Mouse (Mus musculus) left cerebral cortex, postnatal 14 days (tissue): ENCODE measurements at regions not wholly inside any gene's neighbourhood (a gene's known extent, or its start where the extent isn't known, plus 50 kb on each side); places are given as distances from the start of the nearest gene placed in this dataset.

Experiments
- DNase-seq, 2 experiments: peaks; one replicate each; pipeline ENCODE4 v3.0.0; 2021 to 2022; ENCODE audit warnings: low spot score in 2 of 2, mixed read lengths in 1 of 2
- intact Hi-C: fragments of 180-260 bp; cut with DNase I; formaldehyde crosslinking; loops from one replicate; pipeline ENCODE4 v1.15.1; 2025

DNA sequence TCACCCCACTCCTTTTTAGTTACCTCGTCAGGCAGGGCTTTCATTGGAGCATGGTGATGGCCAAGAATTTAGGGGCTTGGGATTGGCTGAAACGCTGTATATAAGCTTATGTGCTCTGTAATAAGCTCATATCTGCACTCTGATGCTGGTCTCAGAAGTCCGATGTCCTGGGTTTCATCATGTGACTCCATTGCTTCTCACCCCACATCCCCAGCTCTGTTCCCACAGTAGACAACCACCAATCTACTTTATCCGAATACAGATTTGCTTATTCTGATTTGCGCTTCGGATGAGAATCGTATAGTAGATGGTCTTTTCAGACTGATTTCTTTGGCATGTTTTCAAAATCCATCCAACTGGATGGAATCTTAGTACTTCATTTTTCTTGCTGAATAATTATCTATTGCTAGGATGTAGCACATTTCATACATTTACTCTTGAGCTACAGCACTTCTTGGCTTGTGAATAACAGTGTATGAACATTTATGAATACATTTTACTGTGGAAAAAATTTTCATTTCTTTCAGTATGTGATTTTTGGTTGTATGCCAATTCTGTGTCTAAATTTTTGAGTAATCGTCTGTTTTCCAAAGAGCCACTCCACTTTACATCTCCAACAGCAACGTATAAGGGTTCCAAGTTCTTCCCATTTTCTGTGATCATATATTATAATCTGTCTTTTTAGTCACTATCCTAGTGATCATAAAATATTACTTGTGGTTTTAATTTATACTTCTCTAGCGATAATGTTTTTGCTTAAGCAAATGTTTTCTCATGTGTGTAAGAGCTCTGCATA lies 185.7 kb downstream of the Hace1 start:
- no peak for DNase-seq
- intact Hi-C loops, result no loop called here

DNA sequence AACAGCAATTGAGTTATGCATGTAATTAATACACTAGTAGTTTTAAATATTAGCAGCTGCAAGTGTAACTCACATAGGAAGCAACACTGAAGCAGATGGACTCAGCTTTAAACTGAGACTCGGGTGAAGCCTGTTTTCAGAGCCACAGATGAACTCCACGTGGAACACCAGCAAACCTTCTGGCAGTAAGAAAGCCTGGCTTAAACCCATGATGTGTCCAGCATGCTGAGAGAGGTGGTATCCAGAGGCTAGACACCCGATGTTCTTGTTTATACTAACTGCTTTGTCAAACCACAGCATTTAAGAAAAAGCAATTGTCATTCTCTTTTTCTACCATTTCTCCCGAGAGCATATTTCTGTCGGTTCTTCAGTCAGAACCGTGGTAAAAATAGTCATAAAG lies 202.1 kb downstream of the Hace1 start:
- intact Hi-C loops, result no loop called here

DNA sequence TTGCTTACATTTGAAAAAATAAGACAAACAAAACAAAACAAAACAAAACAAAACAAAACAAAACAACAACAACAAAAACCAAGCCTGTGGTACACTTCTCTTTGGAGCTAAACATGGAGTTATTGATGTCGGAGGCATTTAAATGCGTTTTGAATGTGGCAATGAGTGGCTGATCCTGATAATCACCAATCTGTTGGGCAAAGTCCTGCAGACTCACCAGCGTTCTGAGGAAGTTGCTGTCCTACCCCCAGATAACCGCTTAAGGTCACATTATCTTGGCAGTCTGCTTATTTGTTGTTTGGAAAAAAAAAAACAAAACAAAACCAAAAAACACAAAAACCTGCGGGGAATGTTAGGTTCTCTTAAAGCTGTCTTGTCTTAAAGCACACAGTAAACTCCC lies 205.4 kb downstream of the Hace1 start:
- intact Hi-C loops, result no loop called here
- DNase-seq, result no peak

More for the DNA sequence above, 202.1 kb downstream of the Hace1 start:
- DNase-seq, result no peak

DNA sequence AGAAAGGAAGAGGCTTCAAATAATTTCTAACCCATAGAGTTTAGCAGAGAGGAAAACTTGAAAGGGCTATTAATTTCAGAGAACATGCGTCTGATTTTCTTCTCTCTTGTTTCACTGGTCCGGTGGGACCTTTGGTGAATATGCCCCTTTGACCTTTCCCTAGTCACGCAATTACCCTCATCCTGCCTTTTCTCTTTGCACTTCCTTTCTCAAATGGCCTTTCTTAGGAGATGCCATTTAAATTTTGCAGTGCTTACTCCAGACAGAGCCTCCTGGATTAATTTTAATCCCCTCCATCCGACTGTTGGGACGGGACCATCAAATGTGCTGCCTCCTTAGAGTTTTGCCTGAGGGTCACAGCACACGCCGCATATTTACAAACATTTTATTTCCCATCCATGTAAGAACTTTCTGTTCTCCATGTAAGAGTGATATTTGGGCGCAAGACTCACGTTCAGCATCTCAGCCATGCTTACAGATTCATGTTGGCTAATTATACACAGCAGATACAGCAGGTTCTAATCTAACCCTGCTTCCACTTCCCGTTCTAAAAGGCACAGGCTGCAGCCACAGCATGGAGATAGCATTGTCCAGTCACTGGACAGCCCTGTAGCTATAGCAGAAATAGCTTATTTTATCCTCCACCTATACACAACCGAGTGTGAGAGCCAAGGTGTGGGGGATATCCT lies 206.0 kb downstream of the Hace1 start:
- intact Hi-C loops, result no loop called here
- DNase-seq, result no peak

DNA sequence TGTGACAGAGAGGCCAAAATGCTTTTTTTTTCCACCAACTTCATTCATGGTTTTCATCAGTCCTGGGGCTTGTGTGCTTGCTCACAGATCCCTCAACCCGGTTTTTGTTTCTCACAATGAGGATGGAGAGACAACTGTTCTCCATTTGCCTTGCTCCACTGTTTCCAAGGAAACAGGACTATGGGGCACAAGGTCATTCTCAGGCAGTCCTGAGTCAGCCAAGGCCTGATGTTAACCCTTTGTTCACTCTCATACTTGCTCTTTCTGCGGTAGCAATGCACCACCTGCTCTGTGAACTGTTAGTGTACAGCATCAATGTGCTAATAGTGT lies 206.5 kb downstream of the Hace1 start:
- no peak for DNase-seq
- intact Hi-C loops, result no loop called here

DNA sequence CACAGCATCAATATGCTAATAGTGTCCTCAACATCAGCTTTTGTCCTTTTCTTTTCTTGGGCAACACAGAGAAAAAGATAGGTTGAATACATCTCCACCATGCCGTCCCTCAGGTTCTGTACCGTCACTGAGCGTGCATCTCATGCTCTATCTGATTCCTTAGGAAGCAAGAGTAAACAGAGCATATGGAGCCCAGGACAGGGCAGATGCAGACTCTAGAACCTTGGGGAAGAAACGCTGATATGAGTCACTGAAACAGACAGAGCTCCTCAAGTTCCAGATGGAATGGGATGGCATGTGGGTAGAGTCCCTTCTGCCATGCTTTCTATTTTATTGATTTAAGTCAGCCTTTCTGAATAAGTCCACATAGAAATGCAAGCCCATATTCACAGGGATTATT lies 206.9 kb downstream of the Hace1 start:
- DNase-seq, result no peak
- intact Hi-C loops, result no loop called here

DNA sequence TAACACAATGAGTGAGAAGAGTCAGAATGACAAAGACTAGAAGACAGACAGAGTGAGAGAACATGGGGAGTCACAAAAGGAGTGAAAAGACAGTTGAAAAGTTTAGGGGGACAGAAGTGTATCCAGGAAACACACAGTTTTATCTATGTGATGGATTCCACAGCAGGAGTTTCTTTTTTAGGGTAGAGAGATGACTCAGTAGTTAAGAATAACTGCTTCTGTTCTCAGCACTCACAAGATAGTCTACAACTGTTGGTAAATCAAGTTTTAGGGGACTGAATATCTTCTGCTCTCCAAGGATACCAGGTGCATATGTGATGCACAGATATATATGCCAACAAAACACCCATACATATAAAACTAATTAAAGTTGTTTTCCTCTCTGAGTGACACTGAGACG lies 210.7 kb downstream of the Hace1 start:
- intact Hi-C loops, result no loop called here
- DNase-seq, result no peak

DNA sequence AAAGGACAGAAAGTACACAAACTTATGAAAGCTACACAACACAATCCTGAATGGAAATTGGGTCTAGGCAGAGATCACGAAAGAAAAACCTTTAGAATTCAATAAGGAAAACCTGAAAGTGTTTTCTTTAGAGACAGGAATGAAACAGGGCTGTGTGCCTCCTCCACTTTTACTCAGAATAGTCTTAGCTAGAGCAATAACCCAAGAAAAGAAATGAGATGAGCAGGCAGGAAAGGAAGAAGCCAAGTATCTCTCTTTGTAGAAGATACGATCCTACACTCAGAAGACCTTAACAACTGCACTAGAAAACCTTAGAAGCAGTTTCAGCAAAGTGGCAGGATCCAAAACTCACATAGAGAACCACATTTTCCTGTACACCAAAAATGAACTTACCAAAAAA lies 218.0 kb downstream of the Hace1 start:
- DNase-seq, result no peak
- intact Hi-C loops, result loop anchor here (5.0 kb wide), 1 partner anchor 118 kb away; no protein-coding TSS in a partner anchor

DNA sequence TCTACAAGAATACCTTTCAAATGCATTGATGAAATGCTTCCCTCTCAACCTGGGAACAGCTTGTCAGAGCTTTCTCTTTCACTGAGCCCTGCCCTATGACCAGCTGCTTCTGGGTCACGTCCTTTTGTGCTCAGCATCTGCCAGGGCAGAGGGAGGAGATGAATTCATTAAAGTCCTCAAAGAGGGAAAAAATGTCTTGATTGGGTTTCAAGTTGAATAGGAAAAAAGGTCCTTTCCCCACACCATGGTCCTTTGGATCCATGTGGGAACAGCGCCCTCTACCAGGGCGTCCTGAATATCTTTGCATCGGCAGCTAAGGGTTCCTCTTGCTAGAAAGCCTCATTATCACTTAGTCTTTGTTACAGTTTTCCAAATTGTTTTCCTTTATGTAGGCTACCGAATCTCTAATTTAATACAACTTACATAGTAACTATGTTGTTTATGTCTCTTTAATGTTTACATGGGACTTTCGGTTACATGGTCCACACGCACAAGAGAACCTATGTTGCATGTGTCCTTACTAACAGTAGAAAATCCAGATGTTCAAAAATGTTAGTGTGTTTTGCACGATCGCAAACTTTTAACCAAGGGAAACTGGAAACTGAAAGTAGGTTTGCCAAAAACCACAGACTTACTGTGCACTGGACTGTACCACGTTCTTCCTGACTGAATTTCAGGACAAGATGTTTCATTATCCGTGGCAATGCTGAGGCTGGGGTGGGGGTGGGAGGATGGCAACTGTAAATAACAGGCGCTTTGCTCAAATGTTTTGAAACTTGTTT lies 222.6 kb downstream of the Hace1 start:
- intact Hi-C loops, result no loop called here
- peak; percentile 35 to 60 for DNase-seq

DNA sequence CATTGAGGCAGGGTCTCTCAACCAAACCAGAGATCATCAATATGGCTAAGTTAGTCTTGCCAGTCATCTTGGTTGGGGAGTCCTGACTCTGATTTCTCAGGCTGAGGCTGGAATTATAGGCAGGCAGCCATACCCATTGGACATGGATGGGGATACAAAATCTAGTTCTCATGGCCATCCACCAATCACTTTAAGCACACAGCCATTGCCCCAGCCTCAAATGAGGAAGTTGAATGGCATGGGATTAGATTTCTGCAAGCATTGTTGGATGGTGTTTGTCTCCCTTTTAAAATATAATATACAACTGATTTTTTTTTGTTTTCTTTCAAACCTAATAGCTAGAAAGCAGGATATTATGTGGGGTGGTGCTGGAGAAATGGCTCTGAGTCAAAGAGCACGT lies 223.8 kb downstream of the Hace1 start:
- no peak for DNase-seq
- intact Hi-C loops, result no loop called here

DNA sequence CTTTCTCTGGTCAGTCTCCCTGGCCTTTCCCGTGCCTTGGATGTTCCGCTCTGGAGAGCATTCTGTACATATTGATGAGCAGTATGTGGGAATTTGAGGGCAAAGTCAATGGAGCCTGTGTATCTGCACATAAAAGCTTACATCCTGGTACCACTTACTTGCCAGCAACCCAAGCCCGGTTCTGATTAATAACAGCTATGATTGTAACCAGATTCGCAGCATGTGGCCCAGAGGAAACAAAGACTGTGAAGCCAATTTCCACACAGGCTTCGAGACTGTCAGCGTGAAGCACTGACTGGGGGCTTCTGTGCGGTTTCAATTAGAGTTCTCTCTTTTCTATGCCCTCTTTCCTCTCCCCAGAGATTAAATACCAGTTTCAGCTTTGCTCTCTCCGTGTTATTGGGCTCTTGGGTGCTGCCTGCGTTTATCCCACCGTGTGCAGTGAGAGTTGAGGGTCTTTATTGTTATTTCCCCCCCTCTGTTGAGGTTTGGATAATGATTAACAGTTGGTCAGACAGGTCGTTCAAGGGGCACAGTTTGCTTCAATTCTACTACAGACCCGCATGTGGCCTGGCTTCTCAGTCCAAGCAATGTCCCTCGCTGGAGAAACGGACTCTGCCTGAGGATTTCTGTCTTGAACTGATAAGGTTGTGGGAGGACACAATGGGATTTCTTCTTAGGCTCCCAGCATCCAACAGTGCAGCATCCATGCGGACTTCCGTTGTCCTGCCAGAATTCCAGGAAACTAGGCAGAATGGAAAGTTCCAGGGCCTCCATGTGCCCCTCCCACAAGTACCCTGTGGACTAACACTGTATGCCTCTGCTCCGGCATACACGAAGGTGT lies 229.6 kb downstream of the Hace1 start:
- no peak for DNase-seq
- intact Hi-C loops, result no loop called here

DNA sequence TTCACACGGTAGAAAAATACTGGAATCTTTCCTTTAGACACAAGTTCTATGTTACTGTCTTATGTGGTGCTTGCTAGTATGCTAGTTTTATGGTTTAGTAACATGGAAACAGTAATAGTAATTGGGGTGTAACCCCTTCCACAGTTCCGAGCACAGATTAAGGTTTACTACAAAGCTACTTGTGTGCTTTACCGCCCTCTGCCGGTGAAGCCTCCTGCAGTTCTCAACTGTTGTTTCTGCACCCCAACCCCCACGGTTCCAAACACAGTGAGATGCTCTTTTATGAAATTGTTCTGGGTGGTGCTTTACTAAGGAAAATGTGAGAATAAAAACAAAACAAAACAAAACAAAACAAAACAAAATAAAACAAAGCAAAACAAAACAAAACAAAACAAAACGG lies 234.3 kb downstream of the Hace1 start:
- peak; percentile 16 to 41 for DNase-seq
- intact Hi-C loops, result no loop called here

DNA sequence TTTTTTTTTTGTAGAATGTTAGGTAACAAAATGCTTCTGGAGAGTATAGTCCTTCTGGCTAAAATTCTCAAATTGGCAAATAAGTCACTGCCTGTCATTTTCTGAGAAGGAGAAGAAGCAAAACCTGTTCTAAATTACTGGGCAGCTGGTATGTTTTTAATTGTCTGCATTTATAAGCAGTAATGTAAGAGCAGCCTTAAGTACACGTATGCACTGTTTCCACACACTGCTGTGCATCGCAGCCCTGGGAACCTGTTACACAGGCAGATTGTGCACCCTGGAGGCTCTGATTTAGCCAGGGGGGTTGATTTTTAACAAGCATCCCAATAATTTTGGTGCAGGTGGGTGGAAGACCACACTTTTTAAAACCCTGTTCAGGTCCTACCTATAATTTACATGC lies 236.2 kb downstream of the Hace1 start:
- no peak for DNase-seq
- intact Hi-C loops, result no loop called here

DNA sequence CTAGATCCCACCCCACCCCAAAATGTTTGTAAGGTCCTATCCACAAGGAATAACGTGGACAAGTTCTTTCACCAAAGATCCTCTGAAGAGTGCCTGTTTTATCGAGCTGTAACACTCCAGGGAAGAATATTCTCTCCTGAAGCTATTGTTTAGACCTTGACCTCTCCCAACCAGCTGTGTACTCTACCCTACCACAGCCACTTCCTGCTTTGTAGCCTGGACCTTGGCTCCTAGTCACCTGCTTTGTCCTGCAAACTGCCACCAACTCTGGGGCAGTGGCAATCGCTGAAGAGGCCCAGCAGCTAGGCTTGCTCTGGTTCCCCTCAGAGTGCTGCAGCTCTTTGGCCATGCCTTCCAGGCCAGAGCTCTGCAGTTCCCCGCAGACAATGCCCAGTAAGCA lies 239.1 kb downstream of the Hace1 start:
- intact Hi-C loops, result no loop called here
- no peak for DNase-seq

DNA sequence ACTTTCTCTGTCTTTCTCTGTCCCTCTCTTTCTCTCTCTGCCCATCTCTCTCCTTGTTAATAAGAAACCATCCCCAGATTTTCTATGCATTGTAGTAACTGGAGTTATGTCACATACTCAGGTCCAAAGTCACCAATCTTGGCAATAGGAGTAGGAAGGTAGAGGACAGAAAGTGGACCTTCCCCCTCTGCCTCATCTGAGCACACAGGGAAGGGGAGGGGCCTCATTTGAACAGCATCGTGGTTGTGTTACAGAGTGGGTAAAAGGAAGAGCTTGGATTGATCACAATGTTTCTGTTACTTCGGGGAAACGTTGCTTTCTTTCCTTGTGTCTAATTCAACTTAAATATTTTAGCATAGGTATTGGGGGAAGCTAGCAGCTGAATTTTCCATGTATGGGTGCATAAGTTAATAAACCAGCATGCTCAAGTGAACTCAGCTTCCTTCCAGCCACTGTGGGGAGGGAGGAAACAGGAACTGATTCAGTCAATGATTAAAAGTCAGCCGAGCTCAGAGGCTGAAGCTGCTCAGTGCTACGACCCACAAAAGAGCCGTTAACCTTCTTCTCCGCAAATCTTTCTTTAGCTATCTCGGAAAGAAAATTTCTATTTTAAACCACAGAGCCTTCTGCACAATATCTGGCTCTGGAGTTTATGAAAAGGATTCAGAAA lies 243.5 kb downstream of the Hace1 start:
- intact Hi-C loops, result no loop called here
- DNase-seq, result no peak

DNA sequence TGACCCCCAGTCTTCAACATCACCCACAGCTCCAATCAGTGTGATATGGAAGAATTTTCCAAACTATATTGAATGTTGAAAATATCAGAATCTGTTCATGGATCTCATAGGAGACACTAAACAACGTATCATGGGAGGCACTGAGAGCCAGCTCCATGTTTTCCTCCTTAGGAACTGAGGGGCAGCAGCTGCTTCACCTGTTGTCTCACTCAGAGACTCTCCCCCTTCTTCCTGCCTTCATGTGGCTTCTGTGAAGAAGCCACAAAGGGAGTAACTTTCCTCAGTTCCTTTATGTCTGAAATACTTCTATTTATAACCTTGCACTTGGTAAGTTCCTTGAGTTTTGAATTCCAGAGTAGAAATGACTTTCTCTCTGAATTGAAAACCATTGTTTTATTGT lies 244.6 kb downstream of the Hace1 start:
- intact Hi-C loops, result no loop called here
- DNase-seq, result no peak

DNA sequence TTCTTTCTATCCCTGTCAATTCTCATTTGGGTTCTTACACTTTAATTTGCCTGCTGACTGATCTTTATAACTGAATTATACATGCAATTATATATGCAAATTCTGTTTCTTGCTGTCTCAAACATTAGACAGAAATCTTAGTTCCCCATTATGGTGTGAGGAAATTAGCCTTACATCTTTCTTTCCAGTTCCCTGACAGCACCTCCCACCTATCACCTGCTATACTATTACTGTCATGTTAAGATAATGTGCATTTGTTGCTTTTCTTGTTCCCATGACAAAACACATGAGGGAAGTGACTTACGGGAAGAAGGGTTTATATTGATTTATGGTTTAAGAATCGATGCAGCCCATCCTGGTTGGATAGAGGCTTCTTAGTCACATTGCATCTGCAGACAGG lies 246.0 kb downstream of the Hace1 start:
- no peak for DNase-seq

DNA sequence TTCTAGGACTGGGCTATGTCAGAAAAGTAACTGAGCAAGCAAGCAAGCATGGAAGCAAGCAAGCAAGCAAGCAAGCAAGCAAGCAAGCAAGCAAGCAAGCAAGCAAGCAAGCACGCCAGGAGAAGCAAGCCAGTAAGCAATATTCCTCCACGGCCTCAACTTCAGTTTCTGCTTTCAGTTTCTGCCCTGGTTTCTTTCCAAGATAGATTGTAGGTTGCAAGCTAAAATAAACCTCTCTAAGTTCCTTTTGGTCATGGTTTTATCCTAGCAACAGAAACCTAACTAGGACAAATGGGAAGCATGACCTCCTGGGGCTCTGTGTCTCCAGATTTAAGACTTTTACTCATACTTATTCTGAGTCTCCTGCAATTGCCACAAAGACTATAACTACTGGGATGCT lies 271.0 kb downstream of the Hace1 start:
- no peak for DNase-seq
- intact Hi-C loops, result no loop called here

More for the DNA sequence above, 246.0 kb downstream of the Hace1 start:
- intact Hi-C loops, result no loop called here

DNA sequence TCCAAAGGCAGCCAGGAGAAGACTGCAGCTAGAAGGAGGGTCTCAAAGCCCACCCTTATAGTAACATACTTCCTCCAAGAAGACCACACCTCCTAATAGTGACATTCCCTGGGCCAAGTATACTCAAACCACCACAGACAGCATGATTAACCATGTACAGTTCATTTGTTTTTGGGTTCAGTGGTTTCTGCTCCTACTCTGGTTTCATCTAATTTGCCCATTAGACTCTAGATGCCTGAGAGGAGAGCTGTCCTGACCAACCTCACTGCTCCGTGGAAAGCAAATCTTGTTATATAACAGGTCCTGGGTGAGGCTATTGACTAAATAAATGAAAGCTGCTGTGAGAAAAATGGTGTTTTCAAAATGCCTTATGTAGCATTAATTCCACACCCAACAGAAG lies 272.2 kb downstream of the Hace1 start:
- intact Hi-C loops, result no loop called here
- no peak for DNase-seq
